ENCODE assay signal across 32 mouse cellular contexts in genomic region chr7:126210856-126211255, GRCm38 (mm10). TPM values are rescaled to one million over a fixed set of nuclear protein-coding genes. Genes with fewer than 3 reads are reported as not detected.
DNase-seq lines count a peak whose midpoint lies in the region; ATAC-seq and TF ChIP-seq lines count a peak whose summit lies in the region.
"Had no signal": no experiment of that assay in that cellular context is flagged by ENCODE, and none has a peak within 500 bp of the region (broad histone marks: within the 10 kb centered on the region; RNA-seq: fewer than 3 reads in every experiment).

No protein-coding gene starts in this region.

- no peak overlapping the region for H3K4me2 ChIP-seq in hindbrain, postnatal 0 days (ENCODE audit: low read depth, low read length)
- H3K4me2 ChIP-seq: forebrain, embryonic 15.5 days; heart, embryonic 13.5 days; hindbrain, embryonic 14.5 days; liver, embryonic 12.5 days; midbrain, embryonic 13.5 days had no signal

- 81% methylated on average over 5 of the region's 5 CpGs for WGBS in small intestine, adult 2 months
- 94% methylated on average over 5 of the region's 5 CpGs for WGBS in hindbrain, postnatal 0 days

- no peak overlapping the region for H3K9ac ChIP-seq in hindbrain, postnatal 0 days (replicated peaks; ENCODE audit: low read length)
- H3K9ac ChIP-seq: forebrain, embryonic 15.5 days; heart, embryonic 13.5 days; hindbrain, embryonic 14.5 days; liver, embryonic 12.5 days; midbrain, embryonic 13.5 days had no signal

- ATAC-seq in granulocyte monocyte progenitor cell, adult 5-6 weeks (replicated peaks; ENCODE audit: poor library complexity, severe bottlenecking): peak; percentile 59
- no peak for ATAC-seq in hindbrain, postnatal 0 days
- ATAC-seq: CD4-positive, CD25-positive, alpha-beta regulatory T cell, adult 4 months; forebrain, embryonic 15.5 days; inflammation-experienced regulatory T-cells, adult 6 months; liver, embryonic 12.5 days; lung, postnatal 0 days; midbrain, embryonic 13.5 days had no signal

- DNase-seq in lung, postnatal 36 days: peak; percentile 10
- DNase-seq in lung, postnatal 14 days: no peak
- peak; percentile 50 to 59 for DNase-seq in B cell, adult 2 months
- no peak for DNase-seq in lung, postnatal 10 days
- no peak for DNase-seq in hindbrain, postnatal 0 days (ENCODE audit: low spot score)
- DNase-seq: adrenal gland, adult 2 months; adrenal gland, postnatal 36 days; cerebellum, adult 8-10 months; cerebellum, postnatal 25 days; gastrocnemius, postnatal 25 days; heart, adult 2 months; heart, postnatal 10 days; kidney, adult 11 months; kidney, postnatal 36 days; left cerebral cortex, postnatal 4 days; lung, adult 18-20 months; retina, postnatal 1 day; right cerebral cortex, postnatal 14 days; thymus, adult 2 months; thymus, postnatal 36 days had no signal

- H3K9me3 ChIP-seq in hindbrain, postnatal 0 days (ENCODE audit: low read length): no peaks in the 10 kb centered on the region
- H3K9me3 ChIP-seq: forebrain, embryonic 15.5 days; heart, embryonic 13.5 days; liver, embryonic 12.5 days; megakaryocyte, embryonic 14.5 days; midbrain, embryonic 13.5 days had no signal

- H3K27ac ChIP-seq in small intestine, adult 2 months (ENCODE audit: insufficient read depth, low read depth, low read length): peak overlapping the region; percentile 35; the same call in 1 of the 2 replicates
- no peak overlapping the region for H3K27ac ChIP-seq in hindbrain, postnatal 0 days
- H3K27ac ChIP-seq: forebrain, embryonic 15.5 days; heart, adult 2 months; heart, embryonic 13.5 days; hindbrain, embryonic 14.5 days; liver, embryonic 12.5 days; midbrain, embryonic 13.5 days; stomach, postnatal 0 days had no signal

- TF ChIP-seq POLR2A in small intestine, adult 2 months (IDR thresholded peaks at IDR 0.05; ENCODE audit: low read depth, low read length): no peak

- no peak overlapping the region for H3K4me3 ChIP-seq in small intestine, adult 2 months (ENCODE audit: low read depth, low read length)
- H3K4me3 ChIP-seq in hindbrain, postnatal 0 days (ENCODE audit: low read length): no peak overlapping the region
- H3K4me3 ChIP-seq: forebrain, embryonic 15.5 days; heart, adult 2 months; heart, embryonic 13.5 days; liver, embryonic 12.5 days; megakaryocyte, embryonic 14.5 days; midbrain, embryonic 13.5 days had no signal

- no peaks in the 10 kb centered on the region for H3K36me3 ChIP-seq in small intestine, adult 2 months (ENCODE audit: control insufficient read depth, insufficient read depth, low read length)
- H3K36me3 ChIP-seq in hindbrain, postnatal 0 days (ENCODE audit: insufficient read depth, low read length): no peaks in the 10 kb centered on the region
- H3K36me3 ChIP-seq: forebrain, embryonic 15.5 days; heart, embryonic 13.5 days; liver, embryonic 12.5 days; midbrain, embryonic 13.5 days had no signal

- no peaks in the 10 kb centered on the region for H3K4me1 ChIP-seq in small intestine, adult 2 months (ENCODE audit: control insufficient read depth, insufficient read depth, insufficient read length, low read length)
- no peaks in the 10 kb centered on the region for H3K4me1 ChIP-seq in hindbrain, postnatal 0 days (ENCODE audit: insufficient read depth, low read length)
- H3K4me1 ChIP-seq: forebrain, embryonic 15.5 days; heart, embryonic 13.5 days; liver, embryonic 12.5 days; megakaryocyte, embryonic 14.5 days; midbrain, embryonic 13.5 days had no signal

- TF ChIP-seq CTCF in small intestine, adult 2 months (IDR thresholded peaks at IDR 0.05; ENCODE audit: extremely low read depth, insufficient read length, insufficient replicate concordance, low read depth, low read length): no peak
- no peak for TF ChIP-seq CTCF in hindbrain, postnatal 0 days (IDR thresholded peaks at IDR 0.05; ENCODE audit: low read depth)

- H3K27me3 ChIP-seq in small intestine, adult 2 months (ENCODE audit: control insufficient read depth, insufficient read depth, low read length): no peaks in the 10 kb centered on the region; the same call in 1 of the 2 replicates
- H3K27me3 ChIP-seq in hindbrain, postnatal 0 days (ENCODE audit: insufficient read depth, low read length): no peaks in the 10 kb centered on the region
- H3K27me3 ChIP-seq: forebrain, embryonic 15.5 days; heart, embryonic 13.5 days; liver, embryonic 12.5 days; midbrain, embryonic 13.5 days had no signal

RNA-seq across cellular contexts. Expression of gene Xpo6, which starts 10.6 kb away (rescaled TPM):
- total RNA-seq in granulocyte monocyte progenitor cell, adult 5-6 weeks (2014; fragmentation: Nextera tagmentation): 143 and 157 TPM in 2 replicates
- 30.7 and 47.1 TPM in 2 replicates for total RNA-seq in granulocyte monocyte progenitor cell, adult 5-6 weeks (2017)
- polyA plus RNA-seq in small intestine, adult 2 months (2012; rRNA removed): 95.0 and 145 TPM in 2 replicates
- total RNA-seq in hindbrain, postnatal 0 days (2014; rRNA removed): 124 and 147 TPM in 2 replicates
- 41.8 and 45.4 TPM in 2 replicates for polyA plus RNA-seq in hindbrain, postnatal 0 days (2015; fragmentation: Nextera tagmentation; extraction: Ambion mirVana)

Comparison
In these comparisons a context has a peak if more than half of its experiments do, and no peak if none do; other contexts are left out.
1. DNase-seq: peak in lung, postnatal 36 days (single experiment) and B cell, adult 2 months (2 of 2); none in lung, postnatal 14 days (single experiment), lung, postnatal 10 days (single experiment) and hindbrain, postnatal 0 days (single experiment).